Mouse (Mus musculus) neural tube, embryonic 15.5 days (tissue): ENCODE results near the gene Plekho1. TPM values are rescaled to one million over a fixed set of nuclear protein-coding genes. Genes with fewer than 3 reads are reported as not detected.
A peak's percentile ranks its signal among the peaks of the same experiment; 100 is the strongest.
"Not testable (repeated sequence)": the region's sequence is repeated elsewhere in the genome, so short reads cannot be mapped to it uniquely, and the experiment has no call there.

Experiments
- ATAC-seq: fragments of 200-750 bp; cut with Nextera tagmentation; 2 replicates; pipeline ENCODE4 v1.8.0; 2017; ENCODE audit warnings: mild to moderate bottlenecking, moderate TSS enrichment, moderate library complexity; ENCODE audit not compliant: low FRiP score
- H3K27ac ChIP-seq: fragments of 300-500 bp; sonication (generic); replicated peaks from 2 replicates; pipeline ENCODE4 v1.5.1; 2015; ENCODE audit warnings: mild to moderate bottlenecking, inconsistent platforms
- H3K27me3 ChIP-seq: fragments of 300-500 bp; sonication (generic); replicated peaks from 2 replicates; pipeline ENCODE4 v1.6.1; 2015; ENCODE audit warnings: inconsistent platforms
- H3K36me3 ChIP-seq: fragments of 300-500 bp; sonication (generic); 2 replicates; pipeline ENCODE4 v1.6.1; 2015; ENCODE audit warnings: inconsistent platforms
- H3K4me1 ChIP-seq: fragments of 300-500 bp; sonication (generic); 2 replicates; pipeline ENCODE4 v1.6.1; 2015; ENCODE audit warnings: inconsistent platforms
- H3K4me2 ChIP-seq: fragments of 300-500 bp; sonication (generic); 2 replicates; pipeline ENCODE4 v1.6.1; 2015; ENCODE audit warnings: inconsistent platforms, mild to moderate bottlenecking, moderate library complexity
- H3K4me3 ChIP-seq: fragments of 300-500 bp; sonication (generic); replicated peaks from 2 replicates; pipeline ENCODE4 v1.5.1; 2015; ENCODE audit warnings: mild to moderate bottlenecking, inconsistent platforms
- H3K9ac ChIP-seq: fragments of 300-500 bp; sonication (generic); replicated peaks from 2 replicates; pipeline ENCODE4 v1.6.1; 2015; ENCODE audit warnings: mild to moderate bottlenecking, inconsistent platforms
- H3K9me3 ChIP-seq: fragments of 300-500 bp; sonication (generic); replicated peaks from 2 replicates; pipeline ENCODE4 v1.6.1; 2016; ENCODE audit warnings: inconsistent platforms
- WGBS: fragments of 180-500 bp; shearing (Covaris S2); methylation state at CpG from one replicate; pipeline ENCODE4 v1.1.7; 2015; ENCODE audit warnings: mixed read lengths; 5-methylcytosine and 5-hydroxymethylcytosine counted together
- polyA plus RNA-seq: library from polyadenylated mRNA; unstranded; fragments of >200 nt; fragmentation: Nextera tagmentation; extraction: Ambion mirVana; gene quantifications from 2 replicates; pipeline ENCODE4 v1.2.1, GENCODE M21; 2015

Plekho1 gene
- 46.7 and 48.6 TPM in 2 replicates for polyA plus RNA-seq

- under 1% methylated on average over 65 of the region's 84 CpGs for WGBS
- no peaks in the 10 kb centered on the region for H3K9me3 ChIP-seq
- H3K4me2 ChIP-seq: peak within 1 kb of the TSS; percentile 77
- ATAC-seq: peak; percentile 72
- H3K36me3 ChIP-seq: peaks cover 18% of the 10 kb centered on the region
- H3K27ac ChIP-seq: peak within 1 kb of the TSS; percentile 98
- peak within 1 kb of the TSS; percentile 96 for H3K9ac ChIP-seq
- H3K4me1 ChIP-seq: peaks cover 45% of the 10 kb centered on the region
- H3K4me3 ChIP-seq: peak within 1 kb of the TSS; percentile 80
- H3K27me3 ChIP-seq: no peaks in the 10 kb centered on the region
Observed at GRCm38 (mm10) chr3:95995802-95996428, at the start of gene Plekho1. Gene Plekho1, minus strand, starts transcription at chr3:95996001.

- H3K27ac ChIP-seq, H3K4me2 ChIP-seq, H3K9ac ChIP-seq, H3K9me3 ChIP-seq, H3K27me3 ChIP-seq, H3K4me1 ChIP-seq, H3K4me3 ChIP-seq, ATAC-seq: not testable (repeated sequence)
- peaks cover 38% of the 10 kb centered on the region for H3K36me3 ChIP-seq
- WGBS: 85% methylated on average over 3 of the region's 3 CpGs
Observed at GRCm38 (mm10) chr3:96044559-96044958, 48.8 kb upstream of the Plekho1 start.

- H3K27me3 ChIP-seq: no peaks in the 10 kb centered on the region
- no peaks in the 10 kb centered on the region for H3K9me3 ChIP-seq
- no peak overlapping the region for H3K4me3 ChIP-seq
- no peak overlapping the region for H3K27ac ChIP-seq
- WGBS: 85% methylated on average over 1 of the region's 1 CpGs
- H3K36me3 ChIP-seq: peaks cover 36% of the 10 kb centered on the region
- ATAC-seq: no peak
- H3K4me2 ChIP-seq: no peak overlapping the region
- no peaks in the 10 kb centered on the region for H3K4me1 ChIP-seq
- no peak overlapping the region for H3K9ac ChIP-seq
Observed at GRCm38 (mm10) chr3:96043104-96043503, 47.3 kb upstream of the Plekho1 start.

GRCm38 (mm10) chr3:96041079-96041478, 45.3 kb upstream of the Plekho1 start:
- Histone ChIP-seq H3K4me1 (no peaks in the 10 kb centered on the region), H3K9ac (no peak overlapping the region), H3K27me3 (no peaks in the 10 kb centered on the region), H3K4me3 (no peak overlapping the region), H3K36me3 (peaks cover 25% of the 10 kb centered on the region), H3K9me3 (no peaks in the 10 kb centered on the region), H3K4me2 (no peak overlapping the region), H3K27ac (no peak overlapping the region)
- 97% methylated on average over 6 of the region's 6 CpGs for WGBS
- no peak for ATAC-seq

- no peak overlapping the region for H3K4me2 ChIP-seq
- H3K27me3 ChIP-seq: no peaks in the 10 kb centered on the region
- peaks cover 23% of the 10 kb centered on the region for H3K36me3 ChIP-seq
- no peak overlapping the region for H3K9ac ChIP-seq
- no peak for ATAC-seq
- no peak overlapping the region for H3K27ac ChIP-seq
- WGBS: 90% methylated on average over 2 of the region's 2 CpGs
- no peaks in the 10 kb centered on the region for H3K9me3 ChIP-seq
- H3K4me3 ChIP-seq: no peak overlapping the region
- H3K4me1 ChIP-seq: no peaks in the 10 kb centered on the region
Observed at GRCm38 (mm10) chr3:96040663-96041006, 44.8 kb upstream of the Plekho1 start.

- Histone ChIP-seq H3K4me3 (no peak overlapping the region), H3K27me3 (no peaks in the 10 kb centered on the region), H3K27ac (no peak overlapping the region), H3K4me2 (no peak overlapping the region), H3K9me3 (no peaks in the 10 kb centered on the region), H3K4me1 (no peaks in the 10 kb centered on the region), H3K9ac (no peak overlapping the region), H3K36me3 (peaks cover 22% of the 10 kb centered on the region)
- ATAC-seq: no peak
- 83% methylated on average over 9 of the region's 9 CpGs for WGBS
Observed at GRCm38 (mm10) chr3:96039857-96040662, 44.3 kb upstream of the Plekho1 start.

GRCm38 (mm10) chr3:96038851-96039250, 43.0 kb upstream of the Plekho1 start:
- no peaks in the 10 kb centered on the region for H3K9me3 ChIP-seq
- H3K4me3 ChIP-seq: no peak overlapping the region
- no peaks in the 10 kb centered on the region for H3K4me1 ChIP-seq

GRCm38 (mm10) chr3:96038156-96038555, 42.4 kb upstream of the Plekho1 start:
- 85% methylated on average over 5 of the region's 5 CpGs for WGBS
- peaks cover 24% of the 10 kb centered on the region for H3K36me3 ChIP-seq
- no peak for ATAC-seq
- no peaks in the 10 kb centered on the region for H3K4me1 ChIP-seq
- H3K4me3 ChIP-seq: no peak overlapping the region
- no peaks in the 10 kb centered on the region for H3K9me3 ChIP-seq
- no peak overlapping the region for H3K27ac ChIP-seq
- no peak overlapping the region for H3K4me2 ChIP-seq
- H3K9ac ChIP-seq: no peak overlapping the region
- H3K27me3 ChIP-seq: no peaks in the 10 kb centered on the region

More at GRCm38 (mm10) chr3:96038851-96039250, 43.0 kb upstream of the Plekho1 start:
- Histone ChIP-seq H3K27ac (no peak overlapping the region), H3K27me3 (no peaks in the 10 kb centered on the region), H3K9ac (no peak overlapping the region), H3K36me3 (peaks cover 21% of the 10 kb centered on the region), H3K4me2 (no peak overlapping the region)
- 94% methylated on average over 4 of the region's 4 CpGs for WGBS
- no peak for ATAC-seq

GRCm38 (mm10) chr3:96036796-96037195, 41.0 kb upstream of the Plekho1 start:
- Histone ChIP-seq H3K36me3 (peaks cover 26% of the 10 kb centered on the region), H3K9ac (no peak overlapping the region), H3K9me3 (no peaks in the 10 kb centered on the region), H3K4me3 (no peak overlapping the region), H3K27ac (no peak overlapping the region), H3K27me3 (no peaks in the 10 kb centered on the region), H3K4me2 (no peak overlapping the region), H3K4me1 (no peaks in the 10 kb centered on the region)
- WGBS: 91% methylated on average over 6 of the region's 6 CpGs
- no peak for ATAC-seq

- H3K4me1 ChIP-seq: no peaks in the 10 kb centered on the region
- H3K9me3 ChIP-seq: no peaks in the 10 kb centered on the region
- no peaks in the 10 kb centered on the region for H3K27me3 ChIP-seq
- WGBS: 62% methylated on average over 4 of the region's 4 CpGs
- no peak overlapping the region for H3K4me3 ChIP-seq
- H3K27ac ChIP-seq: no peak overlapping the region
- H3K9ac ChIP-seq: no peak overlapping the region
- H3K36me3 ChIP-seq: peaks cover 34% of the 10 kb centered on the region
- H3K4me2 ChIP-seq: no peak overlapping the region
- ATAC-seq: no peak
Observed at GRCm38 (mm10) chr3:96033046-96033445, 37.2 kb upstream of the Plekho1 start.

- ATAC-seq: no peak
- peaks cover 34% of the 10 kb centered on the region for H3K36me3 ChIP-seq
- H3K27me3 ChIP-seq: no peaks in the 10 kb centered on the region
- no peaks in the 10 kb centered on the region for H3K9me3 ChIP-seq
- no peak overlapping the region for H3K4me2 ChIP-seq
- H3K4me3 ChIP-seq: no peak overlapping the region
- H3K27ac ChIP-seq: no peak overlapping the region
- 84% methylated on average over 6 of the region's 6 CpGs for WGBS
- no peak overlapping the region for H3K9ac ChIP-seq
- no peaks in the 10 kb centered on the region for H3K4me1 ChIP-seq
Observed at GRCm38 (mm10) chr3:96032652-96033017, 36.8 kb upstream of the Plekho1 start.

- no peaks in the 10 kb centered on the region for H3K4me1 ChIP-seq
- ATAC-seq: no peak
- no peak overlapping the region for H3K4me3 ChIP-seq
- no peak overlapping the region for H3K4me2 ChIP-seq
- H3K36me3 ChIP-seq: peaks cover 35% of the 10 kb centered on the region
- H3K9me3 ChIP-seq: no peaks in the 10 kb centered on the region
- H3K9ac ChIP-seq: no peak overlapping the region
- no peak overlapping the region for H3K27ac ChIP-seq
- H3K27me3 ChIP-seq: no peaks in the 10 kb centered on the region
- 87% methylated on average over 6 of the region's 6 CpGs for WGBS
Observed at GRCm38 (mm10) chr3:96031991-96032651, 36.3 kb upstream of the Plekho1 start.
